Mouse (Mus musculus): ENCODE results near the gene Myod1.

Myod1 gene

GRCm38 (mm10) chr7:46391701-46392100, 15.4 kb downstream of the Myod1 start:
- DNase-seq (ENCODE audit: low spot score): no peak

DNA sequence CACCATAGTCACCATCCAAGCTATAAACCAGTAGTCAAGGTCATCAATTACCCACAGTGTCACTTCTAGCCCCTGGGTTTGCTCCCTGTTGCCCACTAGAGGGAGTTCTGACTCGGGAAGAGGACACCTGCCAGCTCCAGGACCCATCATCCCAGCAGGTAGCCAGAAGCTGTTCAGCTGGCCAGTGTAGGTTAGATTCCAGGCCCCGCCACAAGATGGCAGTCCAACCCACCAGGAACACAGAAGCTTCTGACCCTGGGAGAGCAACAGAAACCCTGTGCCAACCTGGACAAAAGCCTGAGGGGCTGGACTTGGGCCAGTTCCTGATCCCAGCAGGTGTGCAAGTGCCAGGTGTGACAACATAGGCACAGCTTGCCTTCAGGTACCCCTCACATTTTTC, 16.8 kb downstream of the Myod1 start:
- DNase-seq (ENCODE audit: low spot score): peak; percentile 85

DNA sequence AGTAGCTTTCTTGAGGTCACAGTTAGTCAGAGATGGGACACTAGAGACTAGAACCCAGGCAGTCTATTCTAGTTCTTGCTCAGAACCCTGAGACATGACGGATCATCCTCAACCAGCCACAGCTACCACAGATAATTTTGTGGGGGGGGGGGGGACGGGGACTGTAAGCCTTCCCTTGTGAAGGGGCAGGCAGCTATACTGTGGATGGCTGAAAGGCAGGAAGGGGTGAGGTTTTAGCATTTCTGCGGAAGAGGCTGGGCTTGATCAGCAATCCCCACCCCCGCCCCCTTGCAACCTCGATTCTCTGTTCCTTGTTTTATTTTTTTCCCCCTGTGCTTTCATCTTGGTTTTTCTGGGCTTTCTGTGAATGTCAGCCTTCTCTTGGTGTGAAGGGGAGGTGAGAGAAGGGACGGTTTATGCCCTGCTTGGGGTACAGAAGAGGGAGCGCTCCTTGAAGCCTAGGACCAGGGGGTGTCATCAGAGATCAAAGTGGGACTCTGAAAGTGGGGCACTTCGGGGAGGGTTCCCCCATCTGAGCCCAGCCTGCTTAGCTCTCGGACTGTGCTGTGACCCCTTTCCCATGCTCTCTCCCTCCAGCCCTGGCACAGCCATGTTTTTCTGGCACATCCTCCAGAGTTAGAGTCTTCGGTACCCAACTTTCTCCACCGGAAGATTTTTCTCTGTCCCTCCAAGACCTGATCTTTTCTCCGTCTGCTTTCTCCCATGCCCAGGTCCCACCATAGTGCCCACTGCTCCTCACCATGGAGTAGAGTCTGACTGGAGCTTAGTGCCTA, 17.6 kb downstream of the Myod1 start:
- no peak for DNase-seq (ENCODE audit: low spot score)

GRCm38 (mm10) chr7:46394933-46395332, 18.7 kb downstream of the Myod1 start:
- DNase-seq (ENCODE audit: low spot score): no peak

- no peak for DNase-seq (ENCODE audit: low spot score)
Measured at GRCm38 (mm10) chr7:46395571-46395970, 19.3 kb downstream of the Myod1 start.

DNA sequence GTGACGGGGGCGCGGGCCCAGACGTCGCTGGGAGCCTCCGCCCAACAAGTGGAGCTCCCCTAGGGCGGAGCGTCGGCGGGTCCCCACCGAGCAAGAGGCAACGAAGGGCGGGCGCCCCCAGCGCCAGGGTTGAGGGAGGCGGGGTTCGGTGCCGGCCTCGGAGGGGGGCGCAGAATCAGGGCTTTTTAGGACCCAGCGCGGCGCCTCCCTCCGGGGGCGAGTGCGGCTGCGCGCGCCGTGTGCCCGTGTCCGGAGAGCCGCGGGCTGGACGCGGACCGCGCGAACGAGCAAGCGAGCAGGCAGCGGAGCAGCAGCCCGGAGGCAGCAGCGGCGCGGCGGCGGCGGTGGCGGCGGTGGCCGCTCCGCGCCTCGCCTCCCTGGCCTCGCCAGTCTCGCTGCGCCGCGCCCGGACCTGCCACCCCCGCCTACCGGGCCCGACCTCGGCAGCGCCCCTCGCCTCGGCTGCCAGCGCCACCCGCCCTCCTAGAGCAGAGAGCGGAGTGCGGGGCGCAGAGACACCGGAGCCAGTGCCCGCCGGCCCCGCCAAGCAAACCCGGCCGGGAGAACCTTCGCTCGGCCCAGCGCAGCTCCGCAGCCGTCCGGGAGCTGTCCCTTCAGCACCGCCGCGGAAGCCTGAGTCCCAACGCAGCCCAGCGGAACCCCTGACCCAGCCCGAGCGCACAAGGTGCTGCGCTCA, 20.1 kb downstream of the Myod1 start, which contains the start of gene Kcnc1:
Gene Kcnc1, plus strand, starts transcription at position 267 of the 697 bp plus-strand sequence.
- peak; percentile 86 for DNase-seq (ENCODE audit: low spot score)

DNA sequence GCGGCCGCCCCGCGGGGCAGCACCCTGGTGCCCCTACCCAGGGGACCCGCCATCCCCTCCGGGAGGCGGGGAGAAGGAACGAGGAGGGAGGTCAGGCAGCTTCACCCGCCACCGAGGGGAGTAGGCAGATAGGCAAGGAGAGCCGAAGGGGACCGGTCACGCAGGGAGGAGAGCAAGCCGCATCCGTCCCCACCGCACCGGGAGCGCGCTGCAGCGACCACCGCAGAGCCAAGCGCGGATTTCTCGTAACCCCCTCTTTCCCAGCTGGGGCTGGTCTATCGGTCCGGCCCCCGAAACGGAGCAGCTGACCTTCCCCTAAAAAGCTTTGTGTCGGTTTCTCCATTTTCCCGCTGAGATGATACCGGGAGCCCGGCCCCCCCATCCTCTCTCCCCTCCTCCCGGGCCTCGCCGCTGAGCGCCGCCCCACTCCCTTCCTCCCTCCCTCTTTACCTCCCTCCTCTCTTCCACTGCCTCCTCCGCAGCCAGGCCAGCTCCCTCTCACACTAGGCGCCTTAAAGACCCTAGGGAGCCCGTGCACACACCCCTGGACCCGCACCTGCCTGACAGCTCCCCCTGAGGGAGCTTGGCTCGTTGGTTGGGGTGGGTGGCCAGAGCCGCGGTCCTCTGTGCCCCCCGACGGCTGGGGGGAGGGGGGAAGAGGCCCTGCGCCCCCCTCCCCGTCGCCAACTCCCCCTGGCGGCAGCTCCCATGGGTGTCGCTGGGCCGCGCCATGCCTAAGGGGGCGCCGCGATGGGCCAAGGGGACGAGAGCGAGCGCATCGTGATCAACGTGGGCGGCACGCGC, 20.9 kb downstream of the Myod1 start:
- DNase-seq (ENCODE audit: low spot score): no peak

DNA sequence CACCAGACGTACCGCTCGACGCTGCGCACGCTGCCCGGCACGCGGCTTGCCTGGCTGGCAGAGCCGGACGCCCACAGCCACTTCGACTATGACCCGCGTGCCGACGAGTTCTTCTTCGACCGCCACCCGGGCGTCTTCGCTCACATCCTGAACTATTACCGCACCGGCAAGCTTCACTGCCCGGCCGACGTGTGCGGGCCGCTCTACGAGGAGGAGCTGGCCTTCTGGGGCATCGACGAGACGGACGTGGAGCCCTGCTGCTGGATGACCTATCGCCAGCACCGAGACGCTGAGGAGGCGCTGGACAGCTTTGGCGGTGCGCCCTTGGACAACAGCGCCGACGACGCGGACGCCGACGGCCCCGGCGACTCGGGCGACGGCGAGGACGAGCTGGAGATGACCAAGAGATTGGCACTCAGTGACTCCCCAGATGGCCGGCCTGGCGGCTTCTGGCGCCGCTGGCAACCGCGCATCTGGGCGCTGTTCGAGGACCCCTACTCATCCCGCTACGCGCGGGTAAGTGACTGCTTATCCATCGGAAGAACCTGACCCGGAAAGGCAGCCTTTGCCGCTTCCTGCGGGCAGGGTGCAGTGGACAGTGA, 21.6 kb downstream of the Myod1 start:
- peak; percentile 22 for DNase-seq (ENCODE audit: low spot score)

- no peak for DNase-seq (ENCODE audit: low spot score)
Measured at GRCm38 (mm10) chr7:46398612-46399011, 22.3 kb downstream of the Myod1 start.

DNA sequence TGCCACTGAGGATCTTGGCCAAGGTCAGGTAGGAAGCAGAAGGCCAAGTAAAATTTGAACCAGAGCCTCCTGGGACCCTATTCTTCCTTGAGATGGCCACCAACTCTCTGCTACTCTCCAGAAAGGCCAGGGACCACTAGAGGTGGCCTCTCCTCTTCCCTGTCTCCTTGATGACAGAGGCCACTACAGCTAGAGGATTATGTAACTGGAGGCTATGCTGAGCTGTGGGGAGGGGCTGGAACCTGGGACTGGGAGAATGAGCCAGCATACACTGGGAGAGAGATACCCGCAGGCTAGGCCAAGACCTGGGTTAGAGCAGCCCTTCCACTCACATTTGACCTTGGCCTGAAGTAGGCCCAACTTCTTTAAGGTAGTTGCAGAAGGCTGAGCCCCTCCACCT, 23.4 kb downstream of the Myod1 start:
- no peak for DNase-seq (ENCODE audit: low spot score)

GRCm38 (mm10) chr7:46400346-46400745, 24.1 kb downstream of the Myod1 start:
- no peak for DNase-seq (ENCODE audit: low spot score)

GRCm38 (mm10) chr7:46401371-46402180, 25.3 kb downstream of the Myod1 start:
- DNase-seq (ENCODE audit: low spot score): no peak

- no peak for DNase-seq (ENCODE audit: low spot score)
Measured at GRCm38 (mm10) chr7:46403616-46404485, 27.6 kb downstream of the Myod1 start.

- no peak for DNase-seq (ENCODE audit: low spot score)
Measured at GRCm38 (mm10) chr7:46404756-46405155, 28.5 kb downstream of the Myod1 start.

DNA sequence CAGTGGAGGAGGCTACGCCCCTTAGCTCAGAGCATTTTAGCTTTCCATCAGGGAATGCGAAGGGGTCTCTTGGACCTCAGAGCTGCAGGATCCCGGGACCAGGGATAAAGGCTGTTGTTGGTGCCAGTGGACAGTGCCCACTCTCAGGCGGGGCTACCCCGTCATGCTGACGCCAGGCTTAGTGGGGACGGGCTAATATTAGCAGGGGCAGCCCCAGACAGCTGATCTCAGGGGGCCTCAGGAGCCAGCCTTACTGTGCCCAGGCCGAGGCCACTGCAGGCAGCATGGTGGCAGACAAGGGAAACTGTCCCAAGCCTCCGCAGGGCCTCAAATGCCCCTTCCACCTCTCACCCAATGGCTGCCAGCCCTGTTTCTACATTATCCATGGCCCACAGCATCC, 32.3 kb downstream of the Myod1 start:
- DNase-seq (ENCODE audit: low spot score): no peak

- DNase-seq (ENCODE audit: low spot score): no peak
Measured at GRCm38 (mm10) chr7:46409204-46409789, 33.0 kb downstream of the Myod1 start.

DNA sequence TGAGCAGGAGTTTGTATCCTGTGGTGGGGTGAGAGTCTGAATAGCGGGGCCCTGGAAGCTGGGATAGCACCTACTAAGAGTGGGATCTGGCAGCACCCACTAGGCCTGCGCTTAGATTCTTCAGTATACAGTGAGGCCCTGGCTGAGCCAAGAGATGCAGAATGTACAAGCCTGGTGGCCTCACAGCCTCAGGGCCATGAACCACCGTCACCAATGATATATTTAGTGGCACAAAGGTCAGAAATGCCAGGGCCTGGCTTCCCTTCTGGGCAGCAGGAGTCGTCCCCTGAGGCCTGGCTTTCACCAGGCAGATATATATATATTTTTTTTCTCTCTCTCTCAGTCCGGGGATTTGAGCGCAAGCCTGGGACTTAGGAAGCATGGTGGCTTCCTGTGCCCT, 34.5 kb downstream of the Myod1 start:
- no peak for DNase-seq (ENCODE audit: low spot score)

DNA sequence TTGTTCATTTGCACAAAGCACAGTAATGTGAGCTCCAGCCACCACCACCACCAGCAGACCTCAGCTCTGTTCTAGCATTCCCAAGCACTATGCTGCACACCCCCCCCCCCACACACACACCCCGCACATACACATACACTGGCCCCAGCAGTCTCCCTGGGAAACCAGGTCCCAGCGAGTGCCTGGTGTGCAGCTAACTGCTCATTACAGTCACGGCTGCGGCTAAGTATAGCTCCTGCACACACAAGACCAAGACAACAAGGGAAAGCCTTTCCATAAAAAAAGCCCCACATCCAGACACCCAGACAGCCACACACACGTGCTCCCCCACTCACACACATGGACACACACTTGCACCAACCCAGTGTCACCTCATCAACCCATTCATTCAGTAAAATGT, 36.5 kb downstream of the Myod1 start:
- DNase-seq (ENCODE audit: low spot score): no peak

DNA sequence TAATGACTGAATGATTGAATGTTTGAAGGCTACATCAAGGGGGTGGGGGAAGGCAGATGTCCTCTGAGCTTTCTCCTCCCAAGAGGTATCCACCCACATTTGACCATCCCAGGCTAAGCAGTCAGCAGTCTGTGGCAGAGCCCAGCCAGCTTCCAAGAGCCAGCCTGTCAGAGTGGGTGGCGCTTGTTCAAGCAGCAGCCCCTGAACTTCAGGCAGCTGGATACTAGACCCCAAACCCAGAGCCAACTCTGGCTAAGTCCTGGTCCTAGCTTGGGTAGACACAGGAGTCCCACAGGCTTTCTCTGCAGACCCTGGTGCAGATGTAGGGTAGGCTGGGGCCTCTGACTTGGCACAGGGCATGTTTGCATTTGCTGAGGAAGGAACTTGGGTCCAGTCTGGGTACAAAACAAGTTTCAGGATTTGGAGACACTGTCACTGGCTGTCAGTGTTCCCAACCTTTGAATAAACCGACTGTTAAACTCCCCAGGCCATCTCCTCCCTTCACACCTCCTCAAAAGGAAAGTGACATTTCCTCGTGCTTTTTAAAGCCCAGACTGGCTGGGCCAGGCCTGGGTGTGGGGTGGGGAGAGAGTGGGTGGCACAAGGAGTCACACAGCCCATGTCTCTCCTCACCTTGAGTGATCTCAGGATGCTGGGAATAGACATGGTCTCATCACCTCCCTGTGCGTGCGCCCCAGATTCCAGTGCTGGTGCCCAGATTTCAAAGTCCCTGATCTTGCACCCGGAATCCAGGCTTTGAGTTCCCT, 37.9 kb downstream of the Myod1 start:
- DNase-seq (ENCODE audit: low spot score): no peak

All from embryo, embryonic 10 days (tissue).